Mouse (Mus musculus): ENCODE results near the gene Rhox2e.
"Not testable (repeated sequence)": the region's sequence is repeated elsewhere in the genome, so short reads cannot be mapped to it uniquely, and the experiment has no call there.

Rhox2e gene

DNA sequence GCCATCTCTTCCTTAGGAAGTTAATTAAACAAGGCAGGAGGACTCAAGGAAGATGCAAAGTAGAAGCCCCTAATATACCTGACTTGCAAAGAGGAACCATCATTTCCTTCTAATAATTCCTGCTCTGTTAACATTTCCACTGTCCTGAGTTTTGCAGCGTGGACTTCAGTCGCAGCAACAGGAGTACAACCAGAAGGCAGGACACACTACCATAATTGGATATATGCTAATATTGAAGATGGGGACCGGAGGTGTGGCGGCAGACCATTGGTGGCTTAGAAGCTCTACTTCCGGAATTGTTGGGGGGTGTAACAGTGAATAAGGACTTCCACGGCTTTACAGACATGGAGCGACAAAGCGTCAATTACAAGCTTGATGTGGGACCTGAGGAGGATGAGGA lies at the start of gene Rhox2e:
TSS of gene Rhox2e (plus strand) at position 301 of the 400 bp plus-strand sequence.
- not testable (repeated sequence) for DNase-seq (ENCODE audit: low spot score)

DNA sequence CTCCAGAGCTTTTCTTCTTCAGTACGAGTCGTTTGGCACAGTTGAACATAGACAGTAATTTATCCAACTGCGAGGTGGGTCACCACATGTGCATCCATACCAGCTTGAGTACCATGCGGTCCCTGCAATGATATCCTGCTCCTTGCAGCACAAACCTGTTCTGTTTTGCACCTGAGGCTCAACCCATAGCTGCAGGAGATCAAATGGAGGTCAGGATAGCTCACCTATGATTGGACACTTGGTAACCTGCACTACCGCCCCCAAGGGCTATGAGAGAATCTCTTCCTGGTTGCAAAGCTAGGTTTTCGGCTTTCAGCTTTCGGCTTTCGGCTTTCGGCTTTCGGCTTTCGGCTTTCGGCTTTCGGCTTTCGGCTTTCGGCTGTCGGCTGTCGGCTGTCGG lies 16.2 kb upstream of the Rhox2e start, which contains the start of gene Rhox4d:
TSS of gene Rhox4d (plus strand) at position 301 of the 400 bp plus-strand sequence.
- DNase-seq (ENCODE audit: low spot score): not testable (repeated sequence)

DNA sequence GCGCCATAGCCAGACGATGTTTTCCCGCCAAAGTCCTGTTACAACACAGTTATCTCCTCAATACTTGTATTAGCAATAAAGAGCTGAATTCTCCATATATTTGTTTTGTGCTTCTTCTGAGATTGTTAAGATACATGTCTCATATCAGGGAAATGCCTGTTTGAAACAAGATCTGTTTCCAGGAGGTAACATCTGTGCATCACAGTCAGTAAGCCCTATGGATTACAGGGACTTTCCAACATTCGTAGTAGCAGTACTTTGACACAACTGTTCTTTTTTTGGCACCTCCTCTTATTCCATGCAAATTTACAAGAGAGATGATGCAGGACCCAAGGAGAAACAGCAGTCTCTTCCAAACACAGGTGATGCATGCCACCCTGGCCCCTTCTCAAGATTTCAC lies 11.5 kb downstream of the Rhox2e start, which contains the start of gene Rhox3e:
TSS of gene Rhox3e (plus strand) at position 301 of the 400 bp plus-strand sequence.
- not testable (repeated sequence) for DNase-seq (ENCODE audit: low spot score)

GRCm38 (mm10) chrX:37557112-37557511 lies 26.9 kb downstream of the Rhox2e start, which contains the start of gene Rhox4e:
Gene Rhox4e (plus strand): TSS chrX:37557412.
- not testable (repeated sequence) for DNase-seq (ENCODE audit: low spot score)

DNA sequence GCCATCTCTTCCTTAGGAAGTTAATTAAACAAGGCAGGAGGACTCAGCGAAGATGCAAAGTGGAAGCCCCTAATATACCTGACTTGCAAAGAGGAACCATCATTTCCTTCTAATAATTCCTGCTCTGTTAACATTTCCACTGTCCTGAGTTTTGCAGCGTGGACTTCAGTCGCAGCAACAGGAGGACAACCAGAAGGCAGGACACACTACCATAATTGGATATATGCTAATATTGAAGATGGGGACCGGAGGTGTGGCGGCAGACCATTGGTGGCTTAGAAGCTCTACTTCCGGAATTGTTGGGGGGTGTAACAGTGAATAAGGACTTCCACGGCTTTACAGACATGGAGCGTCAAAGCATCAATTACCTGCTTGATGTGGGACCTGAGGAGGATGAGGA lies 40.9 kb downstream of the Rhox2e start, which contains the start of gene Rhox2f:
TSS of gene Rhox2f (plus strand) at position 301 of the 400 bp plus-strand sequence.
- DNase-seq (ENCODE audit: low spot score): not testable (repeated sequence)

DNA sequence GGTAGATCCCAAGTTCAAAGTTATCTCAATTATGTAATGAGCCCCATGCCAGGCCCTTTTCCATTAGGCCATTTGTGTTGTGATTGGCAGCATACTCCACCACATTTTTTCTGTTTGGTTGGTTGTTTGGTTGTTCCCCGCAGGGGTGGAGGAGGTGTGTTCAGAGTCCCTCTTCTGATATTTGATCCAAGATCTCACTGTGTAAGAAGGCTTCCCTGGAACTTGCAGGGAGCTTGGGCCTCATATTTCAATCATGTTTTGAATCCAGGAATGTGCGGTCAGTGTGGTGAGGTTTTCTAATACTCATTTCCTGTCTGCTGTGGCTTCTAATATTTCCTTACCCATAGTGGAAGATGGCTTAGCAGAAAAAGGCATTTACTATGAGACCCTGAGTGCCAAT lies 42.4 kb downstream of the Rhox2e start:
- DNase-seq (ENCODE audit: low spot score): not testable (repeated sequence)

- DNase-seq (ENCODE audit: low spot score): not testable (repeated sequence)
Measured at GRCm38 (mm10) chrX:37580692-37581091, 50.4 kb downstream of the Rhox2e start, which contains the start of gene Rhox3f. Gene Rhox3f (plus strand): TSS chrX:37580992.

All from embryo, embryonic 10.5 days (tissue).